Mouse (Mus musculus) heart, embryonic 10.5 days (tissue): ENCODE data around the gene Ptbp3. TPM values are rescaled to one million over a fixed set of nuclear protein-coding genes. Genes with fewer than 3 reads are reported as not detected.
"Not testable (repeated sequence)": the region's sequence is repeated elsewhere in the genome, so short reads cannot be mapped to it uniquely, and the experiment has no call there.

ENCODE experiments used
- DNase-seq: peaks from one replicate; pipeline ENCODE4 v3.0.0-alpha.2; 2017; ENCODE audit warnings: low spot score
- H3K27ac ChIP-seq: fragments of 300-500 bp; sonication (generic); 2 replicates; pipeline ENCODE4 v1.5.1; 2016; ENCODE audit warnings: mild to moderate bottlenecking
- H3K27me3 ChIP-seq: fragments of 300-500 bp; sonication (generic); 2 replicates; pipeline ENCODE4 v1.6.1; 2016; ENCODE audit warnings: mild to moderate bottlenecking; ENCODE audit not compliant: poor library complexity, insufficient read depth, severe bottlenecking
- H3K36me3 ChIP-seq: fragments of 300-500 bp; sonication (generic); 2 replicates; pipeline ENCODE4 v1.6.1; 2016; ENCODE audit warnings: mild to moderate bottlenecking, moderate library complexity
- H3K4me1 ChIP-seq: fragments of 300-500 bp; sonication (generic); 2 replicates; pipeline ENCODE4 v1.6.1; 2016; ENCODE audit warnings: mild to moderate bottlenecking
- H3K4me3 ChIP-seq: fragments of 300-500 bp; sonication (generic); 2 replicates; pipeline ENCODE4 v1.5.1; 2016; ENCODE audit warnings: mild to moderate bottlenecking, moderate library complexity
- H3K9me3 ChIP-seq: fragments of 300-500 bp; sonication (generic); 2 replicates; pipeline ENCODE4 v1.6.1; 2016; ENCODE audit warnings: mild to moderate bottlenecking, moderate library complexity
- WGBS: fragments of 180-500 bp; shearing (Covaris S2); methylation state at CpG from one replicate; pipeline ENCODE4 v1.1.7; 2016; 5-methylcytosine and 5-hydroxymethylcytosine counted together
- polyA plus RNA-seq: library from polyadenylated mRNA; unstranded; fragments of >200 nt; fragmentation: Nextera tagmentation; extraction: Ambion mirVana; gene quantifications from 2 replicates; pipeline ENCODE4 v1.2.1, GENCODE M21; 2016

The Ptbp3 gene
- polyA plus RNA-seq, 1 experiment from 2014 or later = 41.3 TPM

DNA sequence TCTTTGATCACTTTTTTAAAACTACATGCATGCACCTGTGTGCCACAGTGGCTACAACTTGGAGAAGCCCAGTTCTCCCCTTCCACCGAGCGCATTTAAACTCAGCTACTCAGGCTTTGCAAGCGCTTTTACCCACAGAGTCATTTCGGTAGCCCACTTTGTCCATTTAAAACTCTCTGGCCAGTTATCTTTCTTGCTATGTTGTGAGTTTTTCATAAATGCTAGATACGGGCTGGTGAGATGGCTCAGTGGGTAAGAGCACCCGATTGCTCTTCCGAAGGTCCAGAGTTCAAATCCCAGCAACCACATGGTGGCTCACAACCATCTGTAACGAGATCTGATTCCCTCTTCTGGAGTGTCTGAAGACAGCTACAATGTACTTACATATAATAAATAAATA, 21.4 kb upstream of the Ptbp3 start:
- H3K36me3 ChIP-seq, H3K27me3 ChIP-seq, H3K27ac ChIP-seq, H3K4me1 ChIP-seq, H3K4me3 ChIP-seq, H3K9me3 ChIP-seq: not testable (repeated sequence)
- DNase-seq = peak; percentile 22
- 91% methylated on average over 8 of the region's 8 CpGs for WGBS

- Histone ChIP-seq H3K4me1 (no peaks in the 10 kb centered on the region), H3K9me3 (no peaks in the 10 kb centered on the region), H3K27ac (no peak overlapping the region), H3K36me3 (no peaks in the 10 kb centered on the region), H3K4me3 (no peak overlapping the region), H3K27me3 (no peaks in the 10 kb centered on the region)
- WGBS = 8% methylated on average over 7 of the region's 7 CpGs
- DNase-seq = peak; percentile 75
Measured at GRCm38 (mm10) chr4:59569538-59569937, 20.4 kb upstream of the Ptbp3 start.

GRCm38 (mm10) chr4:59567576-59568260, 18.6 kb upstream of the Ptbp3 start:
- Histone ChIP-seq H3K4me3 (no peak overlapping the region), H3K27me3 (no peaks in the 10 kb centered on the region), H3K9me3 (no peaks in the 10 kb centered on the region), H3K4me1 (no peaks in the 10 kb centered on the region), H3K27ac (no peak overlapping the region), H3K36me3 (no peaks in the 10 kb centered on the region)
- WGBS = 77% methylated on average over 6 of the region's 6 CpGs
- DNase-seq = peak; percentile 28

DNA sequence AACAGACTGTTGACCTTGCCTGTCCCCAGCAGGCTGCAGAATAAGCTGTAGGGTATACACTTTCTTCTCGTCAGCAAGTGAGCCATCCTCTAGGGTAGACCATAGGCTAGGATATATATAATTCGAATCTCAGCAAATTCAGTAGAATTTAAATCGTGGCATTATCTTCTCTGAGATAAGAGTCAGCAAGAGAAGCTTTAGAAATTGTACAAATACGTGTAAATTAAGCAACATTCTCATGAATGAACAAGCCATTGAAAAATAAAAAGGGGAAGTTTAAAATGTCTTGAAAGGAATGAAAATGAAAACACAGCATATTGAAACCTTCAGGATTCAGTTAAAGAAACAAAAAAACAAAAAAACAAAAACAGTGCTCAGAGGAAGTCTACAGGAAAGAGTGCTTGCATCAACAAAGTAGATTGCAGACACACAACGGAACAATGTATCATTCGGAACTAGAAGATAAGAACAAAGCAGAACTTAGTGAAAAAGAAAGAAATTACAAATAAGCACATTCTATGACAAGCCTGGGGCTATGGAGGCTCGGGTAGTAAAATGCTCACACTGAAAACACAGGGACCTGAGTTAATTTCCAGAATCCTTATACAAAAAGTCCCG, 16.5 kb upstream of the Ptbp3 start:
- 59% methylated on average over 8 of the region's 8 CpGs for WGBS
- Histone ChIP-seq H3K36me3 (no peaks in the 10 kb centered on the region), H3K4me3 (no peak overlapping the region), H3K4me1 (no peaks in the 10 kb centered on the region), H3K27ac (no peak overlapping the region), H3K27me3 (no peaks in the 10 kb centered on the region), H3K9me3 (no peaks in the 10 kb centered on the region)
- DNase-seq = peak; percentile 46

DNA sequence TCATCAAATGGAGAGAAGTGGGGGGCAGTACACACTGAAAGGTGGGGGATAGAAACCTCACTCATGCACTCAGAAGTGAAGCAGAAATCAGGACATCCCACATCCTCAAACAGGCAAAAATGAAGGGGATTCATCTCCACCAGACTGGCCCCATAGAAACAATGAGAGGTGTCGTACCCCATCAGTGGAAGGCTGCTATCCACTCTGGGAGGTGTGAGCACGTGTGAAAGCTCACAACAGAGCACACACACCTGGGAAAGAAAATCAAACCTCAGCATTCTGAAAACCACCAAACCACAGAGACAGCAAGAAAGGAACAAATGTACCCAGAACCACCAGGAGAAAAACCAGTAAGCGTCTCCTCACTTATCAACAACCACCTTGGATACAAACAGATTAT, 15.0 kb upstream of the Ptbp3 start:
- DNase-seq = peak; percentile 58

GRCm38 (mm10) chr4:59560141-59560540, 11.0 kb upstream of the Ptbp3 start:
- WGBS = 89% methylated on average over 6 of the region's 6 CpGs
- no peaks in the 10 kb centered on the region for H3K27me3 ChIP-seq
- DNase-seq = no peak

More for the DNA sequence above, 15.0 kb upstream of the Ptbp3 start:
- 76% methylated on average over 3 of the region's 3 CpGs for WGBS
- Histone ChIP-seq H3K27me3 (no peaks in the 10 kb centered on the region), H3K4me1 (no peaks in the 10 kb centered on the region), H3K9me3 (no peaks in the 10 kb centered on the region), H3K36me3 (no peaks in the 10 kb centered on the region), H3K4me3 (no peak overlapping the region), H3K27ac (no peak overlapping the region)

DNA sequence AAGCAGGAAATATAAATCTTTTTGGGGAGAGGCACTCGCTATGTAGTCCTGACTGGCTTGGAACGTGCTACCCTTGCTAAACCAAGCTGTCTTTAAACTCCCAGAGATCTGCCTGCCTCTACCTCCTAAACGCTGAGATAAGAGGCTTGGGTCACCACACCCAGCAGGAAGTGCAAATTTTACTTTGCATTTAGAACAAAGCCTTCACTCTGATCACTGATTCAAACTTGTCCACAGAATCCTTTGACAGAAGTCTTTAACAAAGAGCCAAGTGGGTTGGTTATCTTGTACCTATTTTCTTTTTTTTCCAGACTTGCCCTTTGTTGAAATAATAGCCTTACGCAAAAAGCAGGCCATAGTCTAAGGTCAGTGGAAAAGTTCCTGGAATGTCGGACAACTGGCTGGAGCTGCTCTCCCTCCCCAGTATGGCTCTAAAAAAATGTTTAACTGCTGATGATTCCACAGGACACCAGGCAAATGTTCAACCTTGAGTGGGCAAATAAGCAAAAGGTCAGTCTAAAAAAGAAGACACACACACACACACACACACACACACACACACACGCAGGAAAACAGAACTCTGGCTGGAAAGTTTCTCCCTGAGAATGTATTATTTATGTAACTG, 9.0 kb upstream of the Ptbp3 start:
- H3K27me3 ChIP-seq = no peaks in the 10 kb centered on the region
- no peaks in the 10 kb centered on the region for H3K36me3 ChIP-seq
- WGBS = 59% methylated on average over 6 of the region's 6 CpGs
- H3K4me3 ChIP-seq = no peak overlapping the region
- no peak for DNase-seq
- H3K27ac ChIP-seq = no peak overlapping the region
- no peaks in the 10 kb centered on the region for H3K4me1 ChIP-seq
- no peaks in the 10 kb centered on the region for H3K9me3 ChIP-seq

More at GRCm38 (mm10) chr4:59560141-59560540, 11.0 kb upstream of the Ptbp3 start:
- H3K36me3 ChIP-seq = no peaks in the 10 kb centered on the region
- H3K4me3 ChIP-seq = no peak overlapping the region
- no peak overlapping the region for H3K27ac ChIP-seq
- no peaks in the 10 kb centered on the region for H3K9me3 ChIP-seq
- H3K4me1 ChIP-seq = no peaks in the 10 kb centered on the region

- not testable (repeated sequence) for H3K4me3 ChIP-seq, H3K9me3 ChIP-seq, H3K27me3 ChIP-seq, H3K27ac ChIP-seq, H3K36me3 ChIP-seq, H3K4me1 ChIP-seq, DNase-seq
- 87% methylated on average over 4 of the region's 4 CpGs for WGBS
Measured at GRCm38 (mm10) chr4:59557343-59557742, 8.2 kb upstream of the Ptbp3 start.

- H3K9me3 ChIP-seq = no peaks in the 10 kb centered on the region
- no peaks in the 10 kb centered on the region for H3K36me3 ChIP-seq
- H3K27ac ChIP-seq = no peak overlapping the region
- no peaks in the 10 kb centered on the region for H3K4me1 ChIP-seq
- DNase-seq = no peak
- H3K4me3 ChIP-seq = no peak overlapping the region
- no peaks in the 10 kb centered on the region for H3K27me3 ChIP-seq
Measured at GRCm38 (mm10) chr4:59555177-59555576, 6.0 kb upstream of the Ptbp3 start.

- no peaks in the 10 kb centered on the region for H3K36me3 ChIP-seq
- H3K4me1 ChIP-seq = no peaks in the 10 kb centered on the region
- H3K9me3 ChIP-seq = no peaks in the 10 kb centered on the region
- no peak overlapping the region for H3K4me3 ChIP-seq
- no peaks in the 10 kb centered on the region for H3K27me3 ChIP-seq
- WGBS = 68% methylated on average over 3 of the region's 3 CpGs
- no peak for DNase-seq
- H3K27ac ChIP-seq = no peak overlapping the region
Measured at GRCm38 (mm10) chr4:59553576-59553975, 4.4 kb upstream of the Ptbp3 start.

- no peak for DNase-seq
- Histone ChIP-seq H3K36me3 (no peaks in the 10 kb centered on the region), H3K4me3 (no peak overlapping the region), H3K27ac (no peak overlapping the region), H3K4me1 (no peaks in the 10 kb centered on the region), H3K27me3 (no peaks in the 10 kb centered on the region), H3K9me3 (no peaks in the 10 kb centered on the region)
- WGBS = 91% methylated on average over 5 of the region's 5 CpGs
Measured at GRCm38 (mm10) chr4:59552835-59553234, 3.7 kb upstream of the Ptbp3 start.

- peaks cover 5% of the 10 kb centered on the region; the same call in 1 of the 2 replicates for H3K4me1 ChIP-seq
- H3K36me3 ChIP-seq = no peaks in the 10 kb centered on the region
- no peak overlapping the region for H3K27ac ChIP-seq
- H3K9me3 ChIP-seq = no peaks in the 10 kb centered on the region
- no peak overlapping the region for H3K4me3 ChIP-seq
- no peak for DNase-seq
- no peaks in the 10 kb centered on the region for H3K27me3 ChIP-seq
- WGBS = 92% methylated on average over 1 of the region's 1 CpGs
Measured at GRCm38 (mm10) chr4:59551901-59552300, 2.7 kb upstream of the Ptbp3 start.

GRCm38 (mm10) chr4:59549977-59550560, 905 bp upstream of the Ptbp3 start:
- no peak for DNase-seq
- Histone ChIP-seq H3K27me3 (no peaks in the 10 kb centered on the region), H3K27ac (peak overlapping the region; percentile 96), H3K4me3 (peak overlapping the region; percentile 86), H3K4me1 (peaks cover 8% of the 10 kb centered on the region; the same call in 1 of the 2 replicates), H3K36me3 (no peaks in the 10 kb centered on the region), H3K9me3 (no peaks in the 10 kb centered on the region)
- 20% methylated on average over 11 of the region's 11 CpGs for WGBS
